Mouse (Mus musculus): ENCODE results near the gene Tubb4b. TPM values are rescaled to one million over a fixed set of nuclear protein-coding genes. Genes with fewer than 3 reads are reported as not detected.

Tubb4b gene
- total and polyA plus RNA-seq, 2 experiments from 2014 or later = 469 to 553 TPM

DNA sequence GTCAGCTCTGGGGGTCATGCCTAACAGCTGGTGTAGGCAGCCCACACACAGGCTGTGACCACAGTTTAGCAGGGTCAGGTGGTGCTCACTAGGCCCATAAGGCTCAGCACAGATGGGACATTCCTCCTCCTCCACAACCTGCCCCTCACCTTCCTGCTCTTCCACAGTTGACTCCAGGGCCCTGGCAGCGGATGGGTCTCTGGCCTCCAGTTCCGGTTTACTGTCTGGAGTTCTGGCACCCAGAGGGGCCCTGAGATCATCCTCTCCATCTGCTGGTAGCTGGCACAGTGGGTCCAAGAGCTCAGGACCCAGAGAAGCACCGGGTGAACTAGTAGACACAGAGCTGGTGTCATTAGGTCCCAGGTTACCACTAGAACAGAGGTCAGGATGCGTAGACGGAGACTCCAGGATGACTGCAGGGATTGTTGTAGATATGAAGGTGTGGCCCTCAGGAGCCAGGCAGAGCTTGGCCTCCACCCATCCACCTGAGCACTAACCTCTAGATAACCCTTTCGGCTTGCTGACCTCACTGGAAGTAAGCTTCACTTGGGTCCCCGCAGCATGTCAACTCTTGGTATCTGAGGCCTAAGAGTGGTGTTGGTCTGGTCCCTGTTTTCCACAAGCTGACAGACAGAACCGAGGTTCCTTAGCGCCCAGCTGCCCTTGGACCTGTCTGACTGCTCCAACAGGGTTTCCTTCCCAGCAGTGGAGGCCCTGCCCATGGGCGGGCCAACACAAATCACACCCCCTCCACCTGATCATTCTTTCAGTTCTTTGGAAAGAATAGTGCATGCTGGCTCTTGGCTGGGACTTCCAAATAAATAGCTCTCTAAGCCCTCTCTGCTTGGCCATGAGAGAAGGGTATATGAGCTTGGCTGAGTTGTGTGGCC, 21.9 kb upstream of the Tubb4b start, which contains the start of gene AL732309.1:
AL732309.1 (minus strand) TSS at position 681 of the 890 bp plus-strand sequence.
- H3K9ac ChIP-seq = no peak within 1 kb of the TSS
- peaks cover 53% of the 10 kb centered on the region for H3K36me3 ChIP-seq (ENCODE audit: insufficient read depth)
- H3K27ac ChIP-seq (ENCODE audit: low read depth, low read length) = no peak within 1 kb of the TSS
- TF ChIP-seq CTCF (IDR thresholded peaks at IDR 0.05; ENCODE audit: low read depth) = no peak
- H3K4me1 ChIP-seq (ENCODE audit: insufficient read depth) = peaks cover 3% of the 10 kb centered on the region; the same call in 1 of the 2 replicates
- DNase-seq = no peak
- no peak within 1 kb of the TSS for H3K4me2 ChIP-seq (ENCODE audit: low read depth)
- 92% methylated on average over 10 of the region's 10 CpGs for WGBS
- ATAC-seq = no peak
- no peaks in the 10 kb centered on the region for H3K27me3 ChIP-seq (ENCODE audit: insufficient read depth, low read length)
- no peaks in the 10 kb centered on the region for H3K9me3 ChIP-seq (ENCODE audit: low read length)
- H3K4me3 ChIP-seq (ENCODE audit: low read depth, low read length) = no peak within 1 kb of the TSS

DNA sequence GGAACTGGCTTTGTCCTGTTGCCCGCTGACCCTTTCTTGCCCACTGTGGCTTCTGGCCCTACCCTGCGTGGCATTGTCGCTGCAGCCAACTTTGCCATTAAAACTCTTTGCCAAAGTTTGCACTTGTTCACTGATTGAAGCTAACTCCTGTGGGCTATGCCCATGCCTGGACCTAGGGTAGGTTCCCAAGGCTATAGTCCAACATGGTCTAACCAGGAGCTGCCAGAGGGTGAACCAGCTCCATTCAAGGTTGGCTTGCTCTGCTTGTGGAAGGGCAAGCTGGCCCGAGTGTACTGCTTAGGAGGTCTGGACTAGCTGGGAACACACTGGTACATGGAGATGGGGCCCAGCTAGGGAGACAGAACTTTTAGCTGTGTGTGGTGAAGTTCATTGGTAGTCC, 19.6 kb upstream of the Tubb4b start:
- DNase-seq = no peak

DNA sequence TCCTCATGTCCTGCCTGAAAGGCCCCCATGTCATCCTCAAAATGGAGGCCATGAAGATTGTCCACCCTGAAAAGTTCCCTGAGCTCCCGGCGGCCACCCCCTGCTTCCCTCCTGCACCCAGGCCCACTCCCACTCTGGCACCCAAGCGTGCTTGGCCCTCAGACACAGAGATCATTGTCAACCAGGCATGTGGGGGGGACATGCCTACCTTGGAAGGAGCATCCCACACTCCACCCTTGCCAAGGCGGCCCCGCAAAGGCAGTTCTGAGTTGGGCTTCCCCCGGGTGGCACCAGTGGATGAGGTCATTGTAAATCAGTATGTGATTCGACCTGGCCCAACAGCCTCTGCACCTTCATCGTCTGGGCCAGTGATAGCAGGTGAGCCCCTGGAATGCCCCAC, 18.8 kb upstream of the Tubb4b start:
- Histone ChIP-seq H3K4me2 (ENCODE audit: low read depth) (peak overlapping the region; percentile 89), H3K4me3 (ENCODE audit: low read depth, low read length) (peak overlapping the region; percentile 70; the same call in 1 of the 2 replicates), H3K4me1 (ENCODE audit: insufficient read depth) (peaks cover 6% of the 10 kb centered on the region), H3K9me3 (ENCODE audit: low read length) (no peaks in the 10 kb centered on the region), H3K27ac (ENCODE audit: low read depth, low read length) (no peak overlapping the region), H3K36me3 (ENCODE audit: insufficient read depth) (peaks cover 34% of the 10 kb centered on the region), H3K9ac (peak overlapping the region; percentile 79), H3K27me3 (ENCODE audit: insufficient read depth, low read length) (no peaks in the 10 kb centered on the region)
- DNase-seq (no peak), ATAC-seq (no peak)
- TF ChIP-seq CTCF (IDR thresholded peaks at IDR 0.05; ENCODE audit: low read depth) = no peak
- 79% methylated on average over 8 of the region's 8 CpGs for WGBS

More for the DNA sequence above, 19.6 kb upstream of the Tubb4b start:
- no peaks in the 10 kb centered on the region for H3K9me3 ChIP-seq (ENCODE audit: low read length)
- WGBS = 91% methylated on average over 4 of the region's 4 CpGs
- no peak for ATAC-seq
- H3K36me3 ChIP-seq (ENCODE audit: insufficient read depth) = peaks cover 38% of the 10 kb centered on the region
- no peaks in the 10 kb centered on the region for H3K27me3 ChIP-seq (ENCODE audit: insufficient read depth, low read length)
- H3K4me3 ChIP-seq (ENCODE audit: low read depth, low read length) = no peak overlapping the region
- no peak overlapping the region for H3K4me2 ChIP-seq (ENCODE audit: low read depth)
- H3K9ac ChIP-seq = no peak overlapping the region
- TF ChIP-seq CTCF (IDR thresholded peaks at IDR 0.05; ENCODE audit: low read depth) = no peak
- H3K4me1 ChIP-seq (ENCODE audit: insufficient read depth) = peaks cover 6% of the 10 kb centered on the region
- no peak overlapping the region for H3K27ac ChIP-seq (ENCODE audit: low read depth, low read length)

DNA sequence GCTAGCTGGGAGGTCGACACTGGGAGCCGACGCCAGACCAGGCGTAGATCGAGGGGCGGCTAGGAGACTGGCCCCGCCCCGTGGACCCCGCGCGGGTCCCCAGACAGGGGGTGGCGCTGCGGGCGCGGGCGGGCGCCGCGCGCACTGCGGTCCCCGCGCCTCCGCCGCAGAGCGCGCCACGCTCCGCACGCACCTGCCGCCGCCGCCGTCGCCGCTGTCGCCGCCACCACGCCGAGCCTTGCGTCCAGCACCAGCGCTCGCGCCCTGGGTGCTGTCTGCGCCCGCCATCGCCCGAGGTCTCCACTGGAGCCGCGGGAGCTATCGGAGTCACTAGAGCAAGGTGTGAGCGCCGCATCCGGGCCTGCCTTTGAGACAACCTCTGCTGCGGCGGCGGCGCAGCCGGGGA, 17.6 kb upstream of the Tubb4b start, which contains the start of the genes Rnf208 and Cysrt1:
Rnf208 (plus strand) TSS at position 155 of the 406 bp plus-strand sequence.
Cysrt1 (minus strand) TSS at position 352 of the 406 bp plus-strand sequence.
- peak; percentile 74 for ATAC-seq
- peak within 1 kb of the TSS; percentile 82 for H3K27ac ChIP-seq (ENCODE audit: low read depth, low read length)
- DNase-seq = peak; percentile 75

DNA sequence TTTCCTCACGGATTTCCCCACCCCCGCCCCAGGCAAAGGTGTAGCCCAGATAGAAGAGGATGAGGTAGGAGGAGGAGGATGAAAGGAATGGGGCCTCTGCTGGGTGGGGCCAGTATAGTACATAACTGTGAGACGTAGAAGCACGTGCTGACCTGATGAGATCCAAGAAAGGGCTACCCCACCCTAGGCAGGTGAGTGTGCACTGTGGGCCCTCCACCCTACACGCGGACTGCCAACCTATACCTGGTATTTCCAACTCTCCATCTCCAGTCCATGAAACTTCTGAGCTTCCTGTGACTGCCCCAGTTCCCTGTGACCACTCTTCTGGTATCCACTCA, 16.9 kb upstream of the Tubb4b start:
- TF ChIP-seq CTCF (IDR thresholded peaks at IDR 0.05; ENCODE audit: low read depth) = no peak
- Histone ChIP-seq H3K4me1 (ENCODE audit: insufficient read depth) (peaks cover 6% of the 10 kb centered on the region), H3K9ac (peak overlapping the region; percentile 79), H3K4me3 (ENCODE audit: low read depth, low read length) (peak overlapping the region; percentile 70), H3K27me3 (ENCODE audit: insufficient read depth, low read length) (no peaks in the 10 kb centered on the region), H3K4me2 (ENCODE audit: low read depth) (peak overlapping the region; percentile 89), H3K27ac (ENCODE audit: low read depth, low read length) (peak overlapping the region; percentile 82; the same call in 1 of the 2 replicates), H3K36me3 (ENCODE audit: insufficient read depth) (peaks cover 24% of the 10 kb centered on the region), H3K9me3 (ENCODE audit: low read length) (no peaks in the 10 kb centered on the region)
- ATAC-seq (peak; percentile 0; the same call in 1 of the 2 replicates), DNase-seq (no peak)
- WGBS = 16% methylated on average over 6 of the region's 6 CpGs

More for the DNA sequence above, 17.6 kb upstream of the Tubb4b start, which contains the start of the genes Rnf208 and Cysrt1:
- Histone ChIP-seq H3K4me3 (ENCODE audit: low read depth, low read length) (peak within 1 kb of the TSS; percentile 70), H3K4me1 (ENCODE audit: insufficient read depth) (peaks cover 6% of the 10 kb centered on the region), H3K9ac (peak within 1 kb of the TSS; percentile 79), H3K36me3 (ENCODE audit: insufficient read depth) (peaks cover 26% of the 10 kb centered on the region), H3K27me3 (ENCODE audit: insufficient read depth, low read length) (no peaks in the 10 kb centered on the region), H3K9me3 (ENCODE audit: low read length) (no peaks in the 10 kb centered on the region), H3K4me2 (ENCODE audit: low read depth) (peak within 1 kb of the TSS; percentile 89)
- no peak; the same call in 1 of the 2 replicates for TF ChIP-seq CTCF (IDR thresholded peaks at IDR 0.05; ENCODE audit: low read depth)
- WGBS = under 1% methylated on average over 59 of the region's 59 CpGs

DNA sequence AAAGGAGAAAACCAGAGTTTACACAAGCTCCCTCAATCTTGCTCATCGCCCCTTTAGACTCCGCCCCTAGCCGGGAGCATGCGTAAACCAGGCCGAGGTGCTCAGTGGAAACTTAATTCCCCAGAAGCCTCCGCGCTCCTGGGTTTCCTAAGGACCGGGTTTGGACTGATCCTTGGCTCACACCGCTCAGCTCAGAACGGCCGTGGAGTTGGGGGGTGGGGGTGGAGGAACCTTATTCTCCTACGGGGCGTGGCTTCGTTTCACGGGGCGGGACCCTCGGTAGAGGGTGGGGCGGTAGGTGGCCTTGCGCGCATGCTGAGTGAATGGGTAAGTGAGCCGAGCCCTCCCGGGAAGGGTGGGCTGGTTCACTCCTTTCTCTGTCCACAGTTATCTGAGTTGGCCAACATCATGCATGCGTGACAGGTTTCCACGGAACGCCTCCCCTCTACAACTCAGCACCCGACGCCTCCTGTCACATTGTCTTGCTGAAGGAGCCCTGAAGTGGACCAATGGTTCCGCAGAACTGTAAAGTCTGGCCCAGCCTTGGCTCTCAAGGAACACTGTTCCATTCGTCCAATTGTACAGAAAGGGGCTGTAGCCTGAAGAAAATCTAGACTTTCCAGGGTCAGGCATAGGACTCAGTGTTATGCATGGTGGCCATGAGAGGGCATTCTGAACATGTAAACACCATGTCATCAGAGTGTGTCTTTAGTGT, 16.4 kb upstream of the Tubb4b start:
- Histone ChIP-seq H3K4me1 (ENCODE audit: insufficient read depth) (peaks cover 6% of the 10 kb centered on the region), H3K4me2 (ENCODE audit: low read depth) (peak overlapping the region; percentile 89), H3K9ac (peak overlapping the region; percentile 79; the same call in 1 of the 2 replicates), H3K27me3 (ENCODE audit: insufficient read depth, low read length) (no peaks in the 10 kb centered on the region), H3K36me3 (ENCODE audit: insufficient read depth) (peaks cover 23% of the 10 kb centered on the region), H3K4me3 (ENCODE audit: low read depth, low read length) (peak overlapping the region; percentile 70), H3K27ac (ENCODE audit: low read depth, low read length) (peak overlapping the region; percentile 82), H3K9me3 (ENCODE audit: low read length) (no peaks in the 10 kb centered on the region)
- DNase-seq (peak; percentile 90), ATAC-seq (peak; percentile 91)
- TF ChIP-seq CTCF (IDR thresholded peaks at IDR 0.05; ENCODE audit: low read depth) = no peak
- under 1% methylated on average over 29 of the region's 29 CpGs for WGBS
